Mouse (Mus musculus): ENCODE data around the gene Gm20388.

- TF ChIP-seq CTCF (IDR thresholded peaks at IDR 0.05; ENCODE audit: borderline replicate concordance, insufficient read depth, low read depth, low read length) (no peak), POLR2A (IDR thresholded peaks at IDR 0.05; ENCODE audit: borderline replicate concordance, insufficient read depth, low read length) (no peak)
Measured at GRCm38 (mm10) chr8:123410049-123410587, 3499.5 kb downstream of the Gm20388 start.
